Mouse (Mus musculus) midbrain, embryonic 12.5 days (tissue): Measurements from ENCODE around the gene Gm9639. TPM values are rescaled to one million over a fixed set of nuclear protein-coding genes. Genes with fewer than 3 reads are reported as not detected.
"Not testable (repeated sequence)": the region's sequence is repeated elsewhere in the genome, so short reads cannot be mapped to it uniquely, and the experiment has no call there.

ENCODE experiments used
- ATAC-seq: fragments of 200-750 bp; cut with Nextera tagmentation; 2 replicates; pipeline ENCODE4 v1.8.0; 2017; ENCODE audit warnings: low read depth, moderate TSS enrichment, moderate library complexity; ENCODE audit not compliant: low FRiP score
- H3K27ac ChIP-seq: fragments of 300-500 bp; sonication (generic); replicated peaks from 2 replicates; pipeline ENCODE4 v1.5.1; 2016; ENCODE audit warnings: mild to moderate bottlenecking
- H3K27me3 ChIP-seq: fragments of 300-500 bp; sonication (generic); 2 replicates; pipeline ENCODE4 v1.6.1; 2016; ENCODE audit warnings: mild to moderate bottlenecking
- H3K36me3 ChIP-seq: fragments of 300-500 bp; sonication (generic); 2 replicates; pipeline ENCODE4 v1.6.1; 2016
- H3K4me1 ChIP-seq: fragments of 300-500 bp; sonication (generic); 2 replicates; pipeline ENCODE4 v1.6.1; 2016
- H3K4me2 ChIP-seq: fragments of 300-500 bp; sonication (generic); replicated peaks from 2 replicates; pipeline ENCODE4 v1.6.1; 2016; ENCODE audit warnings: mild to moderate bottlenecking, moderate library complexity
- H3K4me3 ChIP-seq: fragments of 300-500 bp; sonication (generic); 2 replicates; pipeline ENCODE4 v1.5.1; 2016; ENCODE audit warnings: mild to moderate bottlenecking
- H3K9ac ChIP-seq: fragments of 300-500 bp; sonication (generic); replicated peaks from 2 replicates; pipeline ENCODE4 v1.6.1; 2016; ENCODE audit warnings: mild to moderate bottlenecking, moderate library complexity
- H3K9me3 ChIP-seq: fragments of 300-500 bp; sonication (generic); 2 replicates; pipeline ENCODE4 v1.6.1; 2016; ENCODE audit warnings: mild to moderate bottlenecking
- WGBS: fragments of 180-500 bp; shearing (Covaris S2); methylation state at CpG from one replicate; pipeline ENCODE4 v1.1.7; 2016; 5-methylcytosine and 5-hydroxymethylcytosine counted together
- polyA plus RNA-seq: library from polyadenylated mRNA; unstranded; fragments of >200 nt; fragmentation: Nextera tagmentation; extraction: Ambion mirVana; gene quantifications from 2 replicates; pipeline ENCODE4 v1.2.1, GENCODE M21; 2016

Gm9639 gene
- polyA plus RNA-seq, 1 experiment from 2014 or later = not detected

DNA sequence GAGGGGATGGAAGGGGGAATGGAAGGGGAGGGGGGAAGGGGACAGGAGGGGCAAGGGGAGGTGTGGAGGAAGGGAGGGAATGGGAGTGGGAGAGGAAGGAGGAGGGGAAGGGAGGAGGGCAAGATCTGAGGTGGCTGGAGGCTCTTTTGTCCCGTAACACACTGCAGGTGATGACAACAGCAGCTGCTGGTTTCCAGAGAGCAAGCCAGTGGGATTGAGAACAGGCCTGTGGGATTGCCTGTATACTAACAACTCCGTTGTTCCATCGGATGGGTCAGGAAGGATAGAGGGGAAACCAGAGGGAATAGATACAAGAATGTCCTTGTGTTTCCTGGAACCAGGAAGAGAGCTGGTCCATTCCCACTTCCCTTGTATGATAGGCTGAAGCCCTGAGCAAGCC, 2.8 kb upstream of the Gm9639 start:
- no peaks in the 10 kb centered on the region for H3K9me3 ChIP-seq
- WGBS = 13% methylated on average over 3 of the region's 3 CpGs
- H3K4me2 ChIP-seq = no peak overlapping the region
- H3K27me3 ChIP-seq = no peaks in the 10 kb centered on the region
- peak overlapping the region; percentile 52 for H3K27ac ChIP-seq
- H3K9ac ChIP-seq = no peak overlapping the region; the same call in 1 of the 2 replicates
- ATAC-seq = no peak
- no peak overlapping the region for H3K4me3 ChIP-seq
- H3K36me3 ChIP-seq = no peaks in the 10 kb centered on the region
- peaks cover 11% of the 10 kb centered on the region; the same call in 1 of the 2 replicates for H3K4me1 ChIP-seq

- Histone ChIP-seq H3K27me3 (no peaks in the 10 kb centered on the region), H3K9me3 (no peaks in the 10 kb centered on the region), H3K4me1 (no peaks in the 10 kb centered on the region), H3K36me3 (no peaks in the 10 kb centered on the region), H3K4me2 (no peak overlapping the region), H3K4me3 (no peak overlapping the region), H3K9ac (no peak overlapping the region), H3K27ac (no peak overlapping the region)
- 82% methylated on average over 2 of the region's 2 CpGs for WGBS
- ATAC-seq = no peak
Measured at GRCm38 (mm10) chr10:77788621-77789020, 6.3 kb downstream of the Gm9639 start.

- not testable (repeated sequence) for H3K4me1 ChIP-seq, H3K4me2 ChIP-seq, H3K27me3 ChIP-seq, H3K4me3 ChIP-seq, ATAC-seq, H3K36me3 ChIP-seq, H3K9ac ChIP-seq, H3K27ac ChIP-seq, H3K9me3 ChIP-seq
- 63% methylated on average over 1 of the region's 1 CpGs for WGBS
Measured at GRCm38 (mm10) chr10:77787876-77788275, 7.0 kb downstream of the Gm9639 start, which contains the start of gene Gm7137. Gm7137 (minus strand) TSS chr10:77788200.

DNA sequence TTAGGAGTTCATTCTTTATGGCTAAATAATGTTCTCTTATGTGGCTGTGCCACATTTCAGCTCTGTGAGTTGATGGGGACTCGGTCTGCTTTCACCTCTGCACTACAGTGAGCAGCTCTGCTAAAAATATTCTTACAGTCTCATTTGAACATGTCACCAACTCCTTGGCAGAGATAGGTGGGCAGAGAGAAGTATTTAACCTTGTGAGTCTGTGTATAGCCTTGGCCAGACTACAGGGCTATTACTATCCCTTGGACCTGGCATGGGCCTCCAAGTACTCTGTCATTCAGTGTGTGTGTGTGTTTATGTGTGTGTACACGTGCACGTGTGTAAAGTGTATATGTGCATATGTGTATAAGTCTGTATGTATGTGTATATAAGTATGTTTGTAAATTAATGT, 11.5 kb downstream of the Gm9639 start:
- ATAC-seq, H3K4me3 ChIP-seq, H3K27ac ChIP-seq, H3K36me3 ChIP-seq, H3K4me1 ChIP-seq, H3K9me3 ChIP-seq, H3K27me3 ChIP-seq, H3K4me2 ChIP-seq, H3K9ac ChIP-seq: not testable (repeated sequence)
- WGBS = 87% methylated on average over 3 of the region's 3 CpGs

DNA sequence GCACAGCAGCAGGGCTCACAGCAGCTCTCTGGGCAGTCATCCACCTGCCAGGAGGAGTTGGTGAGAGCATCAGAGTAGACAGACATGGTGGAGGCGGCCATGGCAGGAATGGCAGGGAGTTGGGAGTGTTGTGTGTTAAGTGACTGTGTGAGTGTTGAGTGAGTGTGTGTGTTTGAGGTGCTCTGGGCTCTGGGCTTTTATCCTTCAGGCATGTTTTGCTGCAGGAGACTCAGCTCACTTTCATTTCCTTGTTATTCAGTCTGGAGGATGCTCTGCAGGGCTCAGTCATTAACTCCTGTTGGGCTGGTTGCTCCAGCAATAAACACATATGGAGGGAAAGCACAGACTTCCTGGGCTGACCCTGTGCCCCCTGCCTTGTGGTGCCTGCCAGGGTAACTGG, 12.4 kb downstream of the Gm9639 start, which contains the start of gene Gm3250:
Gene Gm3250, minus strand, starts transcription at position 101 of the 400 bp plus-strand sequence.
- H3K27ac ChIP-seq, H3K9me3 ChIP-seq, H3K27me3 ChIP-seq, H3K36me3 ChIP-seq, H3K4me3 ChIP-seq, H3K4me2 ChIP-seq, H3K9ac ChIP-seq, ATAC-seq, H3K4me1 ChIP-seq: not testable (repeated sequence)
- WGBS = 38% methylated on average over 1 of the region's 1 CpGs

DNA sequence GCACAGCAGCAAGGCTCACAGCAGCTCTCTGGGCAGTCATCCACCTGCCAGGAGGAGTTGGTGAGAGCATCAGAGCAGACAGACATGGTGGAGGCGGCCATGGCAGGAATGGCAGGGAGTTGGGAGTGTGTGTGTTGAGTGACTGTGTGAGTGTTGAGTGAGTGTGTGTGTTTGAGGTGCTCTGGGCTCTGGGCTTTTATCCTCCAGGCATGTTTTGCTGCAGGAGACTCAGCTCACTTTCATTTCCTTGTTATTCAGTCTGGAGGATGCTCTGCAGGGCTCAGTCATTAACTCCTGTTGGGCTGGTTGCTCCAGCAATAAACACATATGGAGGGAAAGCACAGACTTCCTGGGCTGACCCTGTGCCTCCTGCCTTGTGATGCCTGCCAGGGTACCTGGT, 18.0 kb downstream of the Gm9639 start, which contains the start of gene Gm7138:
Gene Gm7138, minus strand, starts transcription at position 101 of the 400 bp plus-strand sequence.
- H3K27ac ChIP-seq, H3K4me2 ChIP-seq, H3K27me3 ChIP-seq, H3K4me1 ChIP-seq, ATAC-seq, H3K36me3 ChIP-seq, H3K9me3 ChIP-seq, H3K9ac ChIP-seq, H3K4me3 ChIP-seq: not testable (repeated sequence)
- WGBS = 71% methylated on average over 1 of the region's 1 CpGs

GRCm38 (mm10) chr10:77772142-77772541, 22.7 kb downstream of the Gm9639 start:
- ATAC-seq, H3K9ac ChIP-seq, H3K4me3 ChIP-seq, H3K27me3 ChIP-seq, H3K27ac ChIP-seq, H3K36me3 ChIP-seq, H3K4me2 ChIP-seq, H3K4me1 ChIP-seq, H3K9me3 ChIP-seq: not testable (repeated sequence)
- WGBS = 86% methylated on average over 2 of the region's 3 CpGs

- 100% methylated on average over 1 of the region's 1 CpGs for WGBS
- ATAC-seq, H3K9ac ChIP-seq, H3K4me1 ChIP-seq, H3K4me2 ChIP-seq, H3K27ac ChIP-seq, H3K9me3 ChIP-seq, H3K36me3 ChIP-seq, H3K4me3 ChIP-seq, H3K27me3 ChIP-seq: not testable (repeated sequence)
Measured at GRCm38 (mm10) chr10:77771225-77771624, 23.7 kb downstream of the Gm9639 start, which contains the start of gene Gm3238. Gm3238 (minus strand) TSS chr10:77771325.

GRCm38 (mm10) chr10:77769727-77770126, 25.1 kb downstream of the Gm9639 start:
- H3K4me1 ChIP-seq = no peaks in the 10 kb centered on the region
- no peak overlapping the region for H3K9ac ChIP-seq
- no peak overlapping the region for H3K4me2 ChIP-seq
- no peaks in the 10 kb centered on the region for H3K9me3 ChIP-seq
- no peaks in the 10 kb centered on the region for H3K36me3 ChIP-seq
- no peaks in the 10 kb centered on the region for H3K27me3 ChIP-seq
- no peak overlapping the region for H3K27ac ChIP-seq
- ATAC-seq = no peak
- WGBS = 97% methylated on average over 1 of the region's 1 CpGs
- no peak overlapping the region for H3K4me3 ChIP-seq

DNA sequence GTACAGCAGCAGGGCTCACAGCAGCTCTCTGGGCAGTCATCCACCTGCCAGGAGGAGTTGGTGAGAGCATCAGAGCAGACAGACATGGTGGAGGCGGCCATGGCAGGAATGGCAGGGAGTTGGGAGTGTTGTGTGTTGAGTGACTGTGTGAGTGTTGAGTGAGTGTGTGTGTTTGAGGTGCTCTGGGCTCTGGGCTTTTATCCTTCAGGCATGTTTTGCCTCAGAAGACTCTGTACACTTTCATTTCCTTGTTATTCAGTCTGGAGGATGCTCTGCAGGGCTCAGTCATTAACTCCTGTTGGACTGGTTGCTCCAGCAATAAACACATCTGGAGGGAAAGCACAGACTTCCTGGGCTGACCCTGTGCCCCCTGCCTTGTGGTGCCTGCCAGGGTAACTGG, 35.3 kb downstream of the Gm9639 start, which contains the start of gene Gm3233:
Gene Gm3233, minus strand, starts transcription at position 101 of the 400 bp plus-strand sequence.
- H3K4me3 ChIP-seq, H3K27me3 ChIP-seq, H3K4me2 ChIP-seq, ATAC-seq, H3K9ac ChIP-seq, H3K36me3 ChIP-seq, H3K27ac ChIP-seq, H3K9me3 ChIP-seq, H3K4me1 ChIP-seq: not testable (repeated sequence)
- WGBS = no CpG with 5 or more reads among the region's 1 CpGs

DNA sequence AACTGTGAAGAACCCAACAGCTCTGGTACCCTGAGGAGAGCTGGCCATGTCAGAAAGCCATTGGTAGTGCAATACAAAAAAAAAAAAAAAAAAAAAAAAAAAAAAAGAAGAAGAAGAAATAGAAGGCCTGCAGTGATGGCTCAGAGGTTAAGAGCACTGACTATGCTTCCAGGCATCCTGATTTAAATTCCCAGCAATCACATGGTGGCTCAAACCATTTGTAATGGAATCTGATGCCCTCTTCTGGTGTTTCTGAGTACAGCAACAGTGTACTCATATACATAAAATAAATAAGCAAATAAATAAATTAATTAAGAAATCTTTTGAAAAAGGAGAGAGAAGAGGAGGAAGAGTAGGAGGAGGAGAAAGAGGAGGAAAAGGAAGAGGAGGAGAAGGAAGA, 41.4 kb downstream of the Gm9639 start:
- ATAC-seq = no peak
- H3K4me1 ChIP-seq = no peaks in the 10 kb centered on the region
- no peaks in the 10 kb centered on the region for H3K36me3 ChIP-seq
- H3K27ac ChIP-seq = no peak overlapping the region
- no peaks in the 10 kb centered on the region for H3K27me3 ChIP-seq
- H3K4me2 ChIP-seq = no peak overlapping the region
- no peaks in the 10 kb centered on the region for H3K9me3 ChIP-seq
- H3K9ac ChIP-seq = no peak overlapping the region
- H3K4me3 ChIP-seq = no peak overlapping the region

DNA sequence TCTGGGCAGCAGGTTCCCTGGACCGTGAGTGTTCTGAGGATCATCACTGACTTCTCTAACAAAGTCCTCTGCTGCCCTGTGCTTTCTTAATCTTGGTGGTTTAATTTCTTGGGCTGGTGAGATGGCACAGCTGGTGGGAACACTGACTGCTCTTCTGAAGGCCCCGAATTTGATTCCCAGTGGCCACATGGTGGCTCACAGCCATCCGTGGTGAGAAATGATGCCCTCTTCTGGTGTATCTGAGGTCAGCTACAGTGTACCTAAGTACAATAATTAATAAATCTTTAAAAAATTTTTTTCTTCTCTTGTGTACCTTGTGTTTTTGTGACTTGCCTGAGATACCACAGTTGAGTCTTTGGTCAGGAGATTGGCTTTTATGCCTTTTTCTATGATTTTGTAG, 42.6 kb downstream of the Gm9639 start:
- not testable (repeated sequence) for H3K4me1 ChIP-seq, H3K27ac ChIP-seq, H3K36me3 ChIP-seq, H3K4me3 ChIP-seq, H3K9me3 ChIP-seq, H3K4me2 ChIP-seq, H3K27me3 ChIP-seq, H3K9ac ChIP-seq, ATAC-seq
- WGBS = 65% methylated on average over 3 of the region's 3 CpGs

DNA sequence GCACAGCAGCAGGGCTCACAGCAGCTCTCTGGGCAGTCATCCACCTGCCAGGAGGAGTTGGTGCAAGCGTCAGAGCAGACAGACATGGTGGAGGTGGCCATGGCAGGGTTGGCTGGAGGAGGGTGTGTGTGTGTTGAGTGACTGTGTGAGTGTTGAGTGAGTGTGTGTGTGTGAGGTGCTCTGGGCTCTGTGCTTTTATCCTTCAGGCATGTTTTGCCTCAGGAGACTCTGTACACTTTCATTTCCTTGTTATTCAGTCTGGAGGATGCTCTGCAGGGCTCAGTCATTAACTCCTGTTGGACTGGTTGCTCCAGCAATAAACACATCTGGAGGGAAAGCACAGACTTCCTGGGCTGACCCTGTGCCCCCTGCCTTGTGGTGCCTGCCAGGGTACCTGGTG, 43.6 kb downstream of the Gm9639 start, which contains the start of gene Gm9736:
Gene Gm9736, minus strand, starts transcription at position 101 of the 400 bp plus-strand sequence.
- H3K27ac ChIP-seq, H3K4me1 ChIP-seq: not testable (repeated sequence)

More for the DNA sequence above, 43.6 kb downstream of the Gm9639 start, which contains the start of gene Gm9736:
- H3K27me3 ChIP-seq, ATAC-seq, H3K4me3 ChIP-seq, H3K36me3 ChIP-seq, H3K9me3 ChIP-seq, H3K9ac ChIP-seq, H3K4me2 ChIP-seq: not testable (repeated sequence)
- WGBS = 85% methylated on average over 1 of the region's 1 CpGs
